Mouse (Mus musculus): ENCODE results near the gene Atp5j2. TPM values are rescaled to one million over a fixed set of nuclear protein-coding genes. Genes with fewer than 3 reads are reported as not detected.
"Not testable (repeated sequence)": the region's sequence is repeated elsewhere in the genome, so short reads cannot be mapped to it uniquely, and the experiment has no call there.

The Atp5j2 gene
- polyA plus RNA-seq, 1 experiment from 2014 or later: 691 TPM

DNA sequence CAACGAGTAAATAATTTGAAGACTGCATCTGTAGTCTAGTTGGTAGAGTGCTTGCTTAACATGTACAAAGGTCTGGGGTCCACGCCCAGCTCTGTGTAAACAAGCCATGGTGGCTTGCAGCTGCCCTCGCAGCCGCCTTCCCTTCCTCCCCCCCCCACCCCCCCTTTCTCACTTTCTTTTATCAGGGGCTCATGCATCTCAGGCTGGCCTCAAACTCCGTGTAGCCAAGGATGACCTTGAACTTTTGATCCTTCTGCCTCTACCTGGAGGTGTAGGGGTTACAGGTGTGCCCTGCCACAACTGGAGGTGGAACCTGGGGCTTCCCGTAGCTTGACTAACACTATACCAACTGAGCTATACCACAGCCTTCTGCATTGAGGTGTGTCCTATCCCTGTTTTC, 25.9 kb upstream of the Atp5j2 start:
- Histone ChIP-seq H3K27me3 (no peaks in the 10 kb centered on the region), H3K9me3 (no peaks in the 10 kb centered on the region), H3K9ac (no peak overlapping the region), H3K36me3 (peaks cover 42% of the 10 kb centered on the region; the same call in 1 of the 2 replicates), H3K4me1 (no peaks in the 10 kb centered on the region), H3K27ac (no peak overlapping the region), H3K4me2 (no peak overlapping the region), H3K4me3 (no peak overlapping the region)
- ATAC-seq (ENCODE audit: borderline replicate concordance, extremely low read depth, low FRiP score, low TSS enrichment): no peak
- WGBS: 70% methylated on average over 6 of the region's 6 CpGs

DNA sequence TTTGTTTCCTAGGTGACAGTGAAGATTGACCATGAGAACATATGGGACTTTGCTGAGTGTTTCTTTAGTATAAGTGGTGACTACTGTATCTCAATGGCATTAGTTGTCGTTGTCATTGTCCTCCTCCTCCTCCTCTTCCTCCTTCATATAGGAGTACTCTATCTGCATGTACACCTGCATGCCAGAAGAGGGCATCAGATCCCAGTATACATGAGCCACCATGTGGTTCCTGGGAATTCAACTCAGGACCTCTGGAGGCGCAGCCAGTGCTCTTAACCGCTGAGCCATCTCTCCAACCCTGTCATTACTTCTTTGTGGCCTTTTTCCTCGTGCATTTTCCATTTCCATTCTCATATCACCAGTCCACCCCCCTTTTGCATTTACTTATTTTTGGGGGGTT, 22.8 kb upstream of the Atp5j2 start:
- no peaks in the 10 kb centered on the region for H3K27me3 ChIP-seq
- no peak overlapping the region for H3K4me2 ChIP-seq
- no peak overlapping the region for H3K9ac ChIP-seq
- H3K4me3 ChIP-seq: no peak overlapping the region
- peaks cover 41% of the 10 kb centered on the region for H3K36me3 ChIP-seq
- no peak overlapping the region for H3K27ac ChIP-seq
- 75% methylated on average over 4 of the region's 4 CpGs for WGBS
- H3K9me3 ChIP-seq: no peaks in the 10 kb centered on the region
- no peak for ATAC-seq (ENCODE audit: borderline replicate concordance, extremely low read depth, low FRiP score, low TSS enrichment)
- no peaks in the 10 kb centered on the region for H3K4me1 ChIP-seq

DNA sequence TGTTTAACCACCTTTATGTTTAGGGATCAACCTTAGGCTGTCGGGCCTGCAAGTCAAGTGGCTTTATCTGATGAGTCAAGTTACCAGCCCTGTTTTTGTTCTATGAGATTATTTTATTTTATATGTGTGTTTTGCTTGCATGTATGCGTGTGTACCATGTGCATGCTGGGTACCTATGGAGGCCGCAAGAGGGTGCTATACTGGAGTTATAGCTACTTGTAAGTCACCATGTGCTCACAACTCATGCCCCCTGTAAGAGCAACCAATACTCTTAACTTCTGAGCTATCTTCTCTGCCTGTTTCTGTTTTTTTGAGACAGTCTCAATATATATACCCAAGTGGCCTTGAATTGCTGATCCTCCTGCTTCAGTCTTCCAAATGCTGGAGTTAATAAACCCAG, 21.6 kb upstream of the Atp5j2 start:
- H3K9ac ChIP-seq: no peak overlapping the region
- H3K4me2 ChIP-seq: no peak overlapping the region
- no peak overlapping the region for H3K27ac ChIP-seq
- ATAC-seq (ENCODE audit: borderline replicate concordance, extremely low read depth, low FRiP score, low TSS enrichment): no peak
- no peaks in the 10 kb centered on the region for H3K4me1 ChIP-seq
- no peaks in the 10 kb centered on the region for H3K9me3 ChIP-seq
- H3K27me3 ChIP-seq: no peaks in the 10 kb centered on the region
- peaks cover 40% of the 10 kb centered on the region for H3K36me3 ChIP-seq
- 92% methylated on average over 3 of the region's 3 CpGs for WGBS
- H3K4me3 ChIP-seq: no peak overlapping the region

DNA sequence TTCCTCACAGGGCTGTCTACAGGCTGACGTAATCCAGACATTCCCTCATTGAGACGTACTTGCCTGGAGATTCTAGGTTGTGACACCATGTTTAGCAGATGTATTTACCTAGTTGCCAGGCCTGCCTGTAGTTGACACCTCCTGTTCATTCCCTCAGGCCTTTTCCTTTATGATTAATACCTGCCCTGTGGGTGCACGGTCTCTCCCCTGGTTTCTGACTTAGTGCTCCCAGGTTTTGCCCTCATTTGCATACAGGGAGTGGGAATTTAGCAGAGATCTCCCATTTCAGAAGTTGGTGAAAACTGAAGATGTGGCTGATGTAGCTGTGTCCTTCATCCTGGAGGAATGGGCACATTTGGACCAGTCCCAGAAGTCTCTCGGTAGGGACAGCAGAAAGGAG, 20.4 kb upstream of the Atp5j2 start:
- WGBS: 91% methylated on average over 4 of the region's 4 CpGs
- H3K36me3 ChIP-seq: peaks cover 40% of the 10 kb centered on the region

DNA sequence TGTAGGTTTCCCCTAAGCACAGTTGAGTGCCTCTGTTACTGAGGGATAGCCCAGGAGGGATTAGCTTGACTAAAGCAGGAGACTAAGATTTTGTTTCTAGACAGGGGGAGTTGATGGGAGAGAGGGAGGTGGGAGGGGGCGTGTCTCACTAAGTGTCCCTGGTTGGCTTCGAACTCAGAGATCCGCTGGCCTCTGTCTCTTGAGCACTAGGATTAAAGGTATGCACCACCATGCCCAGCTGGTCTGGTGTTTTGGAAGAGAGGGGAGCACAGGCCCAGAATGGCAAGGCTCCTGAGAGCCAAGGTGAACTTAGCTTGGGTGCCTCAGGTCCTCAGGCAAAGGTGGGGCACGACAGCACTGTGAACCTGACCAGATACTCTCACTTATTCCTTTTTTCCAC, 19.5 kb upstream of the Atp5j2 start:
- Histone ChIP-seq H3K4me3 (no peak overlapping the region), H3K9me3 (no peaks in the 10 kb centered on the region), H3K36me3 (peaks cover 41% of the 10 kb centered on the region), H3K9ac (no peak overlapping the region), H3K27ac (no peak overlapping the region), H3K4me2 (no peak overlapping the region), H3K27me3 (no peaks in the 10 kb centered on the region), H3K4me1 (0 out of 2 replicates have a peak, but pooled peaks cover 3% of the 10 kb centered on the region)
- no peak for ATAC-seq (ENCODE audit: borderline replicate concordance, extremely low read depth, low FRiP score, low TSS enrichment)
- WGBS: 88% methylated on average over 4 of the region's 4 CpGs

More for the DNA sequence above, 20.4 kb upstream of the Atp5j2 start:
- Histone ChIP-seq H3K4me2 (no peak overlapping the region), H3K9ac (no peak overlapping the region), H3K9me3 (no peaks in the 10 kb centered on the region), H3K4me1 (no peaks in the 10 kb centered on the region), H3K27ac (no peak overlapping the region), H3K4me3 (no peak overlapping the region), H3K27me3 (no peaks in the 10 kb centered on the region)
- no peak for ATAC-seq (ENCODE audit: borderline replicate concordance, extremely low read depth, low FRiP score, low TSS enrichment)

DNA sequence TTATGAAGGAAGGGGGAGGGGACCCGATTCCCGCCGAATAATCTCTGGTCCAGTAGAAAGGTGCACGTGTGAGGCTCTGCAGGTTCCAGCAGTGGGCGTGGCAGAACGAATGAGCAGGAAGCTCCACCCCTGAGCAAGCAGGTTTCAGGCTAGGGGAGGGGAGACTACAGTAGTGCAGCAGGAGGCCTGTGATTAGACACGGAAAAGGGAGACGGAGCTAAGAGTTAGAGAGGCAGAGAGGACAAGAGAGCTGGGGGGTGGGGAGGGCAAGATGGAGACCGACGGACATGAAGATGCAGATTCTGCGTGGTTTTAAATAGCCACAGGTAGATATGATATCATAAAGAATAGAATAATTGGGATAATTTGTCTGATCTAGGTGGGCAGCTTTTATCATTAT, 16.5 kb upstream of the Atp5j2 start:
- not testable (repeated sequence) for H3K27me3 ChIP-seq; H3K4me2 ChIP-seq; H3K9me3 ChIP-seq; H3K27ac ChIP-seq; H3K9ac ChIP-seq; H3K4me3 ChIP-seq; ATAC-seq (ENCODE audit: borderline replicate concordance, extremely low read depth, low FRiP score, low TSS enrichment)
- Histone ChIP-seq H3K4me1 (peaks cover 20% of the 10 kb centered on the region), H3K36me3 (peaks cover 37% of the 10 kb centered on the region)
- WGBS: 41% methylated on average over 11 of the region's 11 CpGs

DNA sequence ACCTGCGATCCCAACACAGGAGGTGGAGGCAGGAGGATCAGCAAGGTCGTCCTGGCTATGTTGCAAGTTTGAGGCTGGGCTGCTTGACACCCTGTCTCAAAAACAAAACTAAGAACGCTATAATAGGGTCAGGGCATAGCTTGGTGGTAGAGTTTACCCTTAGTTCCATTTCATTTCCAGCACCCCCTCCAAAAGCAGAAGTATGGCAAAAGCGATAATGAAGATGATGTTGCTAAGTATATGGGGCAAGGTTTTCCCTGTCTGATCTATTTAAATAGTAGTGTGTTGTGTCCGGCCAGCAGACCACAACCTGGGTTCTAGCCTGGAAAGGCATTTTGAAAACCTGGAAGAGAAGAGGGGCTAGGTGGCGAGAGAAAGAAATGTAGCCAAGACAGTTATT, 16.1 kb upstream of the Atp5j2 start:
- Histone ChIP-seq H3K36me3 (peaks cover 33% of the 10 kb centered on the region), H3K9me3 (no peaks in the 10 kb centered on the region), H3K27me3 (no peaks in the 10 kb centered on the region), H3K4me1 (peaks cover 20% of the 10 kb centered on the region), H3K4me2 (no peak overlapping the region), H3K9ac (no peak overlapping the region), H3K4me3 (no peak overlapping the region), H3K27ac (no peak overlapping the region)
- 86% methylated on average over 6 of the region's 6 CpGs for WGBS
- no peak for ATAC-seq (ENCODE audit: borderline replicate concordance, extremely low read depth, low FRiP score, low TSS enrichment)

DNA sequence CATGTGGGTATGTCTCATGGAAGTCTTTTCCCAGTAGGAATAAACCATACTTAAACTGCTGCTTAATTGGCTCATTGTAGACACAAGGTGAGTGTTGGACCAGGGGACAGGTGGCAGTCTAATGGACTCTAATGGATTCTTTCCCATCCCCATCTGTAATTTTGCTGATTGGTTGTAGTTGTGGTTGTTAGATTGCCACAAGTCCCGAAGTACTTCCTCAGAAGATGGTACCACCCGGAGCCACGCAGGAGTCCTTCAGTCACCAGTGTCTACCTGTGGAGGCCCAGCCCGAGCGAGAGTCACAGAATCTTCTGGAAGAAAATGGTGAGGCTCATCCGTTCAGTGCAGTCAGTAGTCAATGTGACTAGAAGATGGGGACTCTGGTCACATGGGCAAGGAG, 15.5 kb upstream of the Atp5j2 start:
- no peaks in the 10 kb centered on the region for H3K27me3 ChIP-seq
- no peak overlapping the region for H3K9ac ChIP-seq
- H3K4me1 ChIP-seq: peaks cover 20% of the 10 kb centered on the region
- no peak overlapping the region for H3K4me3 ChIP-seq
- no peak overlapping the region for H3K4me2 ChIP-seq
- no peaks in the 10 kb centered on the region for H3K9me3 ChIP-seq
- H3K27ac ChIP-seq: no peak overlapping the region
- peaks cover 28% of the 10 kb centered on the region for H3K36me3 ChIP-seq
- 91% methylated on average over 6 of the region's 6 CpGs for WGBS
- ATAC-seq (ENCODE audit: borderline replicate concordance, extremely low read depth, low FRiP score, low TSS enrichment): no peak

DNA sequence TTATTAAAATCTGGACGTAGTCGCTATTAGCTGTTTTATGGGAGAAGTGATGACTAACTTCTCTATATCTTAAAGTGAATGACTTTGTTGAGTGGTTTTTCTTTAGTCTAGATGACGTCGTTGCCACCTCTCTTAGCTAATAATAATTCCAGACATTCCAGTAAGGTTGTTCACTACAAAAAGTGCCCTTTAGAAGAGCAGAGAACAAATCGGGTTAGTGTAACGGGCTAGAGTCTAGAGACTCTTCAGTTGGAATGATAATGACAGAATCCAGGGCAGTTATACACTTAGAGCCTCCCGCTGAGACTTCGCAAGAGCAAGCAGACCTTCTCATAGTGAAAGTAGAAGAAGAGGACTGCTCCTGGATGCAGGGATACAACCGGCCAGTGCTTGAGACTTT, 13.2 kb upstream of the Atp5j2 start:
- ATAC-seq (ENCODE audit: borderline replicate concordance, extremely low read depth, low FRiP score, low TSS enrichment): no peak
- Histone ChIP-seq H3K4me2 (peak overlapping the region; percentile 74), H3K9ac (peak overlapping the region; percentile 21; the same call in 1 of the 2 replicates), H3K4me1 (peaks cover 31% of the 10 kb centered on the region), H3K27ac (peak overlapping the region; percentile 29), H3K4me3 (peak overlapping the region; percentile 61), H3K27me3 (no peaks in the 10 kb centered on the region), H3K36me3 (peaks cover 13% of the 10 kb centered on the region; the same call in 1 of the 2 replicates), H3K9me3 (no peaks in the 10 kb centered on the region)
- WGBS: 14% methylated on average over 9 of the region's 9 CpGs

DNA sequence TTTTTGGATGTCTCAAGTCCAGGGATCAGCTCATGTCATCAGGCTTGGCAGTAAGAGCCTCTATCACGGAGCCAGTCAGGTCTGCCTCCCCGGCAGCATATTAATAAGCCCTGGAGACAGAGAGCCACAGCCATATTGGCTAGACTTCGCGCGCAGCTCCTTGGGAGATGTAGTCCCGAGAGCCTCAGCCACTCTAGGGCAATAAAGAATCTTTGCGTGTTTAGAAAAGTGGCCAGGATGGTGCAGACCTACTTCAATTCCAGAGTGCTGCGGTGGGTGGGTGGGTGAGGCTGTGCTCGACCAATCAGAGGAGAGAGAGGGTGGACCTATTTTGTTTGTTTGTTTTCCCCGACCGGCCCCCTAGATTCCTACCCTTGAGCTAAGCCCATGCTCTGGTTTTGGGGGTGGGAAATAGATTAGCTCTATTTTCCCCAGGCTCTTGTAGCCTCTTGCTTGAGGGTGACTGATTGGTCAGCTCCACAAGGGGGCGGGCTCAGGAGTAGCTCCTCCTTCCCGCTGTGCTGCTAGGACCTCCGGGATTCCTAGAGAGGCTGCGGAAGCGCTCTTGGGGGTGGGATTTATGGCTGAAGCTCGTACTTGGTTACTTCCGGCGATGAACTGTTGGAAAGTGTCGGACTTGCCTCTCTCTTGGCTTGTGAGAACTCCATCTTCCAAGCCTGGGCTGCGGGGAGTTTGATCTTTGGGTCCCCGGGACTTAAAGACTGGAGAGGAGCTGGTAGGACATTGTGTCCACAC, 12.3 kb upstream of the Atp5j2 start, which contains the start of gene Zkscan5:
TSS of gene Zkscan5 (plus strand) at position 627 of the 756 bp plus-strand sequence.
- Histone ChIP-seq H3K27me3 (no peaks in the 10 kb centered on the region), H3K9ac (peak within 1 kb of the TSS; percentile 60), H3K4me1 (peaks cover 31% of the 10 kb centered on the region), H3K4me3 (peak within 1 kb of the TSS; percentile 61), H3K36me3 (peaks cover 11% of the 10 kb centered on the region; the same call in 1 of the 2 replicates), H3K4me2 (peak within 1 kb of the TSS; percentile 74), H3K9me3 (no peaks in the 10 kb centered on the region), H3K27ac (peak within 1 kb of the TSS; percentile 90)
- peak; percentile 97 for ATAC-seq (ENCODE audit: borderline replicate concordance, extremely low read depth, low FRiP score, low TSS enrichment)
- WGBS: under 1% methylated on average over 22 of the region's 22 CpGs

DNA sequence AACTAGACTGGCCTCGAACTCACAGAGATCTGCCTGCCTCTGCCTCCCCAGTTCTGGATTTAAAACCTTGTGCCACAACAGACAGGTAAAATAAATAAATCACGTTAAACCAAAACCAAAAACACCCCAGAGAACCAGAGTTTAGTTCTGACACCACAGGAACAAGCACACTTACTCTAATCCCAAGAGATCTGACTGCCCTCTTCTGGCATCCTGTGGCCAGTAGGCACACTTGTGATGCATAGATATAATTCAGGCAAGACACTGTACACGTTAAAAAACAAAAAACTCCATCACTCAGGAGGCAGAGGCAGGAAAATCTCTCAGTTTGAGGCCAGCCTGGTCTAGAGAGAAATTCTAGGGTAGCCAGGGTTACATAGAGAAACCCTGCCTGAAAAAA, 10.6 kb upstream of the Atp5j2 start:
- H3K9ac ChIP-seq: no peak overlapping the region
- peaks cover 6% of the 10 kb centered on the region; the same call in 1 of the 2 replicates for H3K36me3 ChIP-seq
- H3K9me3 ChIP-seq: no peaks in the 10 kb centered on the region
- H3K27ac ChIP-seq: no peak overlapping the region
- no peak overlapping the region for H3K4me3 ChIP-seq
- H3K4me2 ChIP-seq: peak overlapping the region; percentile 96; the same call in 1 of the 2 replicates
- ATAC-seq (ENCODE audit: borderline replicate concordance, extremely low read depth, low FRiP score, low TSS enrichment): no peak
- H3K27me3 ChIP-seq: no peaks in the 10 kb centered on the region
- H3K4me1 ChIP-seq: peaks cover 31% of the 10 kb centered on the region
- 53% methylated on average over 3 of the region's 3 CpGs for WGBS

DNA sequence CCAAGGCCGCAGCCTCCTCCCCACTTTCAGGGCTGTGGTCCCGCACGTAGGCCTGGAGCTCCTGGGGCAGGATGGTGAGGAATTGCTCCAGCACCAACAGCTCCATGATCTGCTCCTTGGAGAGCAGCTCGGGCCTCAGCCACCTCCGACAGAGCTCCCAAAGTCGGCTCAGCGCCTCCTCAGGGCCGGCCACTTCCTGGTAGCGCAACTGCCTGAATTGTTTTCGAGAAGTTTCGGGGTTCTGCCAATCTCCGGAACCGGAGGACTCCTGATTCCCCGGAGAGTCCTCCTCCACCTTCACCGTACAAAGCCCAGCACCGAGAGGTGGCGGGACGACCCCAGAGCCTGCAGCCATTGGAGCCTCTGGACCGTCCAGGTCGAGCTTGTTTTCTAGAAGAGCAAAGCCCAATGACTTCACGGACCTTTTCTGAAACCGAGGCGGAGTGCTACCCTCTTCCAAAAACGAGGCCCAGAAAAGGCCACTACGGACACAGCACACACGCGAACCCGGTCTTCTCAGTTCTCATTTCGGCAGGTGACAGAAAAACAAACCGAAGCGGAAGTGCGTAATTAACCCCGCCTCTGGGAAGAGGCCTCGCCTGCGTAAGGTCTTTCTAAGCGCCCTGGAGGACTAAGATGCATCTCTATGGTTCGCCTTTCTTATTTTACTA, 9.6 kb upstream of the Atp5j2 start, which contains the start of gene Zkscan14:
TSS of gene Zkscan14 (minus strand) at position 548 of the 671 bp plus-strand sequence.
- no peaks in the 10 kb centered on the region for H3K27me3 ChIP-seq
- peak within 1 kb of the TSS; percentile 77 for H3K9ac ChIP-seq
- 0 out of 2 replicates have a peak, but pooled peaks cover 5% of the 10 kb centered on the region for H3K36me3 ChIP-seq
- peaks cover 29% of the 10 kb centered on the region for H3K4me1 ChIP-seq
- H3K27ac ChIP-seq: peak within 1 kb of the TSS; percentile 41; the same call in 1 of the 2 replicates
- ATAC-seq (ENCODE audit: borderline replicate concordance, extremely low read depth, low FRiP score, low TSS enrichment): no peak
- H3K4me2 ChIP-seq: peak within 1 kb of the TSS; percentile 96
- peak within 1 kb of the TSS; percentile 89 for H3K4me3 ChIP-seq
- H3K9me3 ChIP-seq: no peaks in the 10 kb centered on the region
- WGBS: under 1% methylated on average over 37 of the region's 37 CpGs

Measured in lung, embryonic 15.5 days (tissue).